Mouse (Mus musculus) E14TG2a.4 (cell line): ENCODE measurements at regions not wholly inside any gene's neighbourhood (a gene's known extent, or its start where the extent isn't known, plus 50 kb on each side); places are given as distances from the start of the nearest gene placed in this dataset.

Source experiments
- CTCF ChIP-seq: conservative IDR thresholded peaks from 2 replicates; pipeline ENCODE4 v1.5.1; 2014; ENCODE audit warnings: low read length
- POU5F1 ChIP-seq: IDR thresholded peaks from 2 replicates; pipeline ENCODE4 v1.6.1; 2014; ENCODE audit warnings: low read length, borderline replicate concordance

DNA sequence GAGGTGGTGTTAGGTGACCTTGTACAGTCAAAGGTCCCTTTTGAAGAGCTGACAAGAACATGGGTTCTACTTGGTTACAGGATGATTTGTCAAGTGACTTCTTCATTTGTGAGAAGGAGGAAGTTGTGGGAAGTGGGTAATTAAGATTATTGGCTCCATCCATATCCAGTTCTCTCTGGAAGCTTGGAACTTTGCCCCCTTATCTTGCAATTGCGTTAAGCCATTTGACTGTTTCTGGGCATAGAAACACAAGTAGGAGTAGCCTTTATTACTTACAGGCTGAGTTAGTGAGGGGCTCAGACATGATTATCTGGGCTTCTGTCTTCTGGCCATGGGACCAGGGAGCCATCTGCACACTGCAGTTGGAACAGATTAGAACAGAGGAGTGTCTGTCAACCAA is 192.5 kb downstream of the Kit start:
- TF ChIP-seq CTCF (no peak), POU5F1 (no peak)
